Mouse (Mus musculus) T-cell, adult 66 days (primary cell): Measurements from ENCODE around the gene Fbxo2. TPM values are rescaled to one million over a fixed set of nuclear protein-coding genes. Genes with fewer than 3 reads are reported as not detected.

Experiments used
- total RNA-seq, 2 experiments: library from RNA; stranded (reverse); gene quantifications; 3 replicates in 1 of 2; 4 replicates in 1 of 2; pipeline ENCODE4 v1.2.4; 2023

Gene Fbxo2
- total RNA-seq, result not detected

DNA sequence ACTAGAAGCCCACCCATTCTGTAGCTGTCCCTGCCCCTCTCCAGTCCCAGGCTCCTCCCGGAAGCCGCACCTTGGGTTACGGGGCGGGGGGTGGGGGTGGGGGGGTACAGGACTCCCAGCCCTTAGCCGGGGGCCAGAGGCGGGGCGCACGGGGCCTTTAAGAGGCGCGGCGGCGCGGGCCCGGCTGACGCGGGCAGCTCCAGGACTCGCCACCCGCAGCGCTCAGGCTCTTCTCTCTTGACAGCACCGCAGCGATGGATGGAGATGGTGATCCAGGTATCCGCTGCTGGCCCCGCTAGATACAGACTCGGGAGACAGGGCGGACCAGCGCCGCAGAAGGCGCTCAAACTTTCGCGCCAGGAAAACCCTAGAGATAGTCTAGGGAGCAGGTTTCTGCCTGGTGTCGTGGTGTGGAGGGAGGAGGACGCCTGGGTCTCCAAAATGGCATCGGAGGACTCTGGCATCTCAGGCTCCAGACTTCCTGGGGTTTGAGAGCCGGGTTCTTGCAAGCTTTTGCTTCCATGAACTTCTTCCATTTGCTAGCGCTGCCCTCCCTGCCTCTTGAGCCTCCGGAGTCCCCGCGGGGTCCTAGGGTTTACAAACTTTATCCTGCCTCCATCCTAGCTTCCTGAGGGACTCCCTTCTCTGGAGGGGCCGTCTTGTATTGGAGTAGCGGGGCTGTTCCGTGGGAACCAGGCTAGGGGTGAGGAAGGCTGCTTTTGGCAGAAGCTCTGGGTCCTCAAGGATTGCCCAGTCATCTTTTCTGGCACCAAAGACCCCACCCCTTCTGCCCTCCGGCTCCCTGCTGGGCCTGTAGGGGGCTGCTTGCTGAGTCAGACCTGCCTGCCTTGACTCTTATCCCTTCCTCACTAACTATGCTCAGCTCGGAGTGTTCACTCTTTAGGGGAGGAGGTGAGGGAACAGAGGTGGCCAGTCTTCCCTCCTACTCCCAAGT is at the start of gene Fbxo2, which contains the start of gene Fbxo44:
Fbxo2 (plus strand) TSS at position 186 of the 955 bp plus-strand sequence.
Fbxo44 (minus strand) TSS at position 47 of the 955 bp plus-strand sequence.

GRCm38 (mm10) chr4:148130133-148130532 is 30.3 kb upstream of the Fbxo2 start, which contains the start of gene Mad2l2:
TSS of gene Mad2l2 (plus strand) at chr4:148130384.

DNA sequence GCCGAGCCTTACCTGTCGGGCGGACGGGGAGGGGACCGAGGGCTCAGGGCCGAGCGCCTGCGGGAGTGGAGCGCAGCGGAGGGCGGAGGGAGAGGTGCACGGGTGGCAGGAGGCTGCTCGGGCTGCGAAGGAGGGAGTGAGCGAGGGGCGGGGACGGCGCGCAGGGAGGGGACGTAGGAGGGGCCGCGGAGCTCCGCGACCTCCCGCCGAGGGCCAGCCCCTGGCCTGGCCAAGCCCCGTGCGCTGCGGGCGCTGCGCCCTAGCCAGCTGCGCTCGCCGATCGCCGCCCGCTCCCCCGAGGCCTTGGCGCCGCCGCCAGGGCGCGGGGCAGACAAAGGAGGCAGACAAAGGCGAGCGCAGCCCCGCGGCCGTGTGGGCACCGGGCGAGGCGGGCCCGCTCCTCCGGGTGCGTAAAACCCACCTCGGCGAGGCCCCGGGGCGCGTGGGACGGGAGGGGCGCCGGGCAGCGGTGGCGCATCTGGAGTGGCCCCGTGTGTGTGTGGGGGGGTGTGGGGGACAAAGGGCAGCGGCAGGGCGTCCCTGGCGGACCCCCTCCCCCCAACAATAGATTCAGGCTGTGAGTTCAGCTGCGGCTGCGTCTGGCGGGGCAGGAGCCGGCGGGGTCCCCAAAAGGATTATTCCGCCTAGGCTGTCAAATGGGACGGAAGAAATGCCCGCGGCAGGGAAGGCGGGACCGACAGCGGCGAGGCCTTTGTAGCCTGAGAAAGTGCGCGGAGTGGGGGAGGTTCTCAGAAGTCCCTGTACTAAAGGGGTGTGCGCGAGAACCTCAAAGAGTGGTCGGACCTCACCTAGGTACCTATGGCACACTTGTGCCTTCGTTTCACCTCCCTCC is 29.6 kb upstream of the Fbxo2 start, which contains the start of gene Draxin:
Draxin (minus strand) TSS at position 138 of the 853 bp plus-strand sequence.

DNA sequence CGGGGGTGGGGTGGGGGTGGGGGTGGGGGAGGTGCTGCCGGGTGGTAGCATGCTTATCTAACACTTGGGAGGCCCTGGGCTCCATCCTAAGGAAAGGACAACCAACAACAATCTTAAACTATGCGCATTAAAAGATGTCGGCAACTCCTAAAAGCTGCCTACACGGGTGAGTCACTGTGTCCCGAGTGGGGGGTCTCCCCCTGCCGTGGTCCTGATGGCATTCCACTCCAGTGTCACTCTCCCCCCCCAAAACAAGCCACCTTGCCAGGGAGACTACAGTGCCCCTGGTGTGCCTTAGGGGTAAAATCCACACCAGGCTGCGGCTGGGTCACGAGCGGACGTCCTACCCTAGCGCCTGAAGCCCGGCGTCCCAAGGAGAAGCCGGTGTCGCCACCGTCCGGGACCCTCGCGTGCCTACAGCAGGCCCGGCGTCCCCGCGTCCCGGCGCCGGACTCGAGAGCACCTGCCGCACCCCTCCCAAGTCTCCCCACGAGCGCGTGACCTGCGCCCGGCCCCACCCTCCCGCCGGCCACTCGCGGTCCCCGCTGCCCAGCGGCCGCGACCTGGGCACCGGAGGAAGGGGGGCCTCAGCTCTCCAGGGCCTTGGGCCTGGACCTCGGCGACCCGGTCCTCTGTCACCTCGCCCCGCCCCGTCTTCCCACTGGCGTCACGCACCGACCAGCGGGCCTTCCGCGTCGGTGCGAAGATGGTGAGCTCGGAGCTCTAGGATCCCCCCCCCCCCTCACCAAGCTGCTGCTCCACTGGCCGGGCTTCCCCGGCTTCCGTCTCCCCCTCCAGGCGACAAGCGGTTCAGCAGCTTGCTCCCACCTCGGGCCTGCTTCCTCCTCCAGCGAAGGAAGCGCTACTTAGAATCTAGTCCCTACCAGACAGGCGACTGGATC is 8.9 kb upstream of the Fbxo2 start, which contains the start of gene Fbxo6:
Fbxo6 (minus strand) TSS at position 874 of the 902 bp plus-strand sequence.

Other genes with a start within 250 kb of the Fbxo2 start
- 10 to 100 TPM; 10.2 to 17.5 TPM for gene Plod1, start 223.9 kb upstream of the Fbxo2 start, total RNA-seq
- gene 2510039O18Rik, start 219.7 kb upstream of the Fbxo2 start, total RNA-seq, result 10 to 100 TPM; 69.6 to 75.2 TPM
- gene Nppb, start 174.8 kb upstream of the Fbxo2 start, total RNA-seq, result not detected
- not detected for gene Nppa, start 159.9 kb upstream of the Fbxo2 start, total RNA-seq
- gene Clcn6, start 121.8 kb upstream of the Fbxo2 start, total RNA-seq, result 10 to 100 TPM; 27.6 to 29.3 TPM
- 10 to 100 TPM; 18.5 to 21.1 TPM for gene Mthfr, start 121.5 kb upstream of the Fbxo2 start, total RNA-seq
- gene Agtrap, start 72.6 kb upstream of the Fbxo2 start, total RNA-seq, result 10 to 100 TPM; 19.9 to 26.1 TPM
- 10 to 100 TPM; 24.7 to 31.2 TPM for gene Mad2l2, start 30.2 kb upstream of the Fbxo2 start, total RNA-seq
- not detected for gene Draxin, start 29.9 kb upstream of the Fbxo2 start, total RNA-seq
- gene Fbxo6, start 8.5 kb upstream of the Fbxo2 start, total RNA-seq, result 10 to 100 TPM; 13.1 to 15.6 TPM
- 1 to 10 TPM; 2.8 to 4.6 TPM for gene Fbxo44, start 139 bp upstream of the Fbxo2 start, total RNA-seq
- not detected for gene Disp3, start 127.3 kb downstream of the Fbxo2 start, total RNA-seq